Mouse (Mus musculus) limb, embryonic 12.5 days (tissue): Measurements from ENCODE around the gene Car14. TPM values are rescaled to one million over a fixed set of nuclear protein-coding genes. Genes with fewer than 3 reads are reported as not detected.
A peak's percentile ranks its signal among the peaks of the same experiment; 100 is the strongest.
"Not testable (repeated sequence)": the region's sequence is repeated elsewhere in the genome, so short reads cannot be mapped to it uniquely, and the experiment has no call there.

Source experiments
- ATAC-seq: fragments of 200-750 bp; cut with Nextera tagmentation; 2 replicates; pipeline ENCODE4 v1.8.0; 2017; ENCODE audit warnings: low read depth, moderate TSS enrichment; ENCODE audit not compliant: insufficient number of reproducible peaks, insufficient read depth, low FRiP score, low TSS enrichment
- H3K27ac ChIP-seq: fragments of 300-500 bp; sonication (generic); 2 replicates; pipeline ENCODE4 v1.5.1; 2016; ENCODE audit warnings: mild to moderate bottlenecking, moderate library complexity
- H3K27me3 ChIP-seq: fragments of 300-500 bp; sonication (generic); 2 replicates; pipeline ENCODE4 v1.6.1; 2016; ENCODE audit warnings: mild to moderate bottlenecking, moderate library complexity
- H3K36me3 ChIP-seq: fragments of 300-500 bp; sonication (generic); 2 replicates; pipeline ENCODE4 v1.6.1; 2016; ENCODE audit warnings: mild to moderate bottlenecking, moderate library complexity
- H3K4me1 ChIP-seq: fragments of 300-500 bp; sonication (generic); replicated peaks from 2 replicates; pipeline ENCODE4 v1.6.1; 2016
- H3K4me2 ChIP-seq: fragments of 300-500 bp; sonication (generic); 2 replicates; pipeline ENCODE4 v1.6.1; 2016; ENCODE audit warnings: mild to moderate bottlenecking, moderate library complexity
- H3K4me3 ChIP-seq: fragments of 300-500 bp; sonication (generic); replicated peaks from 2 replicates; pipeline ENCODE4 v1.5.1; 2016; ENCODE audit warnings: mild to moderate bottlenecking
- H3K9ac ChIP-seq: fragments of 300-500 bp; sonication (generic); replicated peaks from 2 replicates; pipeline ENCODE4 v1.6.1; 2016; ENCODE audit warnings: mild to moderate bottlenecking, moderate library complexity
- H3K9me3 ChIP-seq: fragments of 300-500 bp; sonication (generic); 2 replicates; pipeline ENCODE4 v1.6.1; 2016; ENCODE audit warnings: mild to moderate bottlenecking, moderate library complexity
- WGBS: fragments of 180-500 bp; shearing (Covaris S2); methylation state at CpG from one replicate; pipeline ENCODE4 v1.1.7; 2016; 5-methylcytosine and 5-hydroxymethylcytosine counted together
- polyA plus RNA-seq: library from polyadenylated mRNA; unstranded; fragments of >200 nt; fragmentation: Nextera tagmentation; extraction: Ambion mirVana; gene quantifications from 2 replicates; pipeline ENCODE4 v1.2.1, GENCODE M21; 2016

Gene Car14
- polyA plus RNA-seq, 1 experiment from 2014 or later, result 78.4 TPM

- Histone ChIP-seq H3K4me3 (no peak overlapping the region), H3K27ac (no peak overlapping the region), H3K36me3 (no peaks in the 10 kb centered on the region), H3K27me3 (no peaks in the 10 kb centered on the region), H3K9ac (no peak overlapping the region), H3K4me2 (no peak overlapping the region), H3K9me3 (no peaks in the 10 kb centered on the region), H3K4me1 (no peaks in the 10 kb centered on the region)
- no peak for ATAC-seq
- 60% methylated on average over 4 of the region's 4 CpGs for WGBS
Observed at GRCm38 (mm10) chr3:95924185-95924584, 19.7 kb upstream of the Car14 start.

GRCm38 (mm10) chr3:95923429-95923828, 18.9 kb upstream of the Car14 start:
- ATAC-seq, H3K27me3 ChIP-seq, H3K4me1 ChIP-seq, H3K4me2 ChIP-seq, H3K36me3 ChIP-seq, H3K4me3 ChIP-seq, H3K27ac ChIP-seq, H3K9ac ChIP-seq, H3K9me3 ChIP-seq: not testable (repeated sequence)
- WGBS, result 91% methylated on average over 7 of the region's 7 CpGs

GRCm38 (mm10) chr3:95920532-95920931, 16.0 kb upstream of the Car14 start:
- not testable (repeated sequence) for H3K4me1 ChIP-seq, H3K27me3 ChIP-seq, ATAC-seq, H3K4me2 ChIP-seq, H3K9ac ChIP-seq, H3K4me3 ChIP-seq, H3K36me3 ChIP-seq, H3K27ac ChIP-seq, H3K9me3 ChIP-seq
- 63% methylated on average over 2 of the region's 2 CpGs for WGBS

- Histone ChIP-seq H3K27me3 (no peaks in the 10 kb centered on the region), H3K4me3 (no peak overlapping the region), H3K36me3 (no peaks in the 10 kb centered on the region), H3K4me1 (no peaks in the 10 kb centered on the region), H3K9me3 (no peaks in the 10 kb centered on the region), H3K27ac (no peak overlapping the region), H3K9ac (no peak overlapping the region), H3K4me2 (no peak overlapping the region)
- WGBS, result 78% methylated on average over 7 of the region's 7 CpGs
- ATAC-seq, result no peak
Observed at GRCm38 (mm10) chr3:95916760-95917159, 12.3 kb upstream of the Car14 start.

- no peak for ATAC-seq
- no peaks in the 10 kb centered on the region for H3K9me3 ChIP-seq
- no peak overlapping the region for H3K27ac ChIP-seq
- no peaks in the 10 kb centered on the region for H3K27me3 ChIP-seq
- no peaks in the 10 kb centered on the region for H3K36me3 ChIP-seq
- no peak overlapping the region for H3K9ac ChIP-seq
- no peak overlapping the region for H3K4me2 ChIP-seq
- H3K4me3 ChIP-seq, result no peak overlapping the region
- WGBS, result 87% methylated on average over 4 of the region's 4 CpGs
- H3K4me1 ChIP-seq, result no peaks in the 10 kb centered on the region
Observed at GRCm38 (mm10) chr3:95914706-95915105, 10.2 kb upstream of the Car14 start.

GRCm38 (mm10) chr3:95907613-95908012, 3.1 kb upstream of the Car14 start:
- Histone ChIP-seq H3K27ac (no peak overlapping the region), H3K27me3 (0 out of 2 replicates have a peak, but pooled peaks cover 3% of the 10 kb centered on the region), H3K4me1 (peaks cover 34% of the 10 kb centered on the region), H3K9me3 (no peaks in the 10 kb centered on the region), H3K4me3 (no peak overlapping the region), H3K36me3 (no peaks in the 10 kb centered on the region), H3K9ac (no peak overlapping the region), H3K4me2 (0 out of 2 replicates have a peak overlapping the region, but pooled peaks have one; percentile 93)
- ATAC-seq, result no peak
- 31% methylated on average over 4 of the region's 4 CpGs for WGBS

GRCm38 (mm10) chr3:95906860-95907259, 2.4 kb upstream of the Car14 start:
- H3K4me2 ChIP-seq, result peak overlapping the region; percentile 93
- H3K36me3 ChIP-seq, result no peaks in the 10 kb centered on the region; the same call in 1 of the 2 replicates
- H3K4me3 ChIP-seq, result peak overlapping the region; percentile 51
- no peak overlapping the region for H3K9ac ChIP-seq
- H3K27ac ChIP-seq, result no peak overlapping the region
- ATAC-seq, result no peak
- no peaks in the 10 kb centered on the region for H3K9me3 ChIP-seq
- WGBS, result under 1% methylated on average over 12 of the region's 12 CpGs
- 0 out of 2 replicates have a peak, but pooled peaks cover 3% of the 10 kb centered on the region for H3K27me3 ChIP-seq
- H3K4me1 ChIP-seq, result peaks cover 41% of the 10 kb centered on the region

- Histone ChIP-seq H3K9ac (peak overlapping the region; percentile 74; the same call in 1 of the 2 replicates), H3K27ac (peak overlapping the region; percentile 88; the same call in 1 of the 2 replicates), H3K4me1 (peaks cover 45% of the 10 kb centered on the region), H3K27me3 (0 out of 2 replicates have a peak, but pooled peaks cover 3% of the 10 kb centered on the region), H3K4me2 (peak overlapping the region; percentile 93), H3K4me3 (peak overlapping the region; percentile 51), H3K36me3 (peaks cover 2% of the 10 kb centered on the region; the same call in 1 of the 2 replicates), H3K9me3 (no peaks in the 10 kb centered on the region)
- under 1% methylated on average over 12 of the region's 12 CpGs for WGBS
- peak; percentile 27; the same call in 1 of the 2 replicates for ATAC-seq
Observed at GRCm38 (mm10) chr3:95905940-95906492, 1.5 kb upstream of the Car14 start.

GRCm38 (mm10) chr3:95905146-95905939, 852 bp upstream of the Car14 start:
- Histone ChIP-seq H3K27ac (peak overlapping the region; percentile 88), H3K9me3 (no peaks in the 10 kb centered on the region), H3K36me3 (peaks cover 7% of the 10 kb centered on the region), H3K9ac (peak overlapping the region; percentile 74), H3K27me3 (0 out of 2 replicates have a peak, but pooled peaks cover 3% of the 10 kb centered on the region), H3K4me2 (peak overlapping the region; percentile 93), H3K4me3 (peak overlapping the region; percentile 51), H3K4me1 (peaks cover 45% of the 10 kb centered on the region)
- under 1% methylated on average over 18 of the region's 18 CpGs for WGBS
- ATAC-seq, result 0 out of 2 replicates have a peak, but pooled peaks have one; percentile 37

- 1% methylated on average over 15 of the region's 15 CpGs for WGBS
- Histone ChIP-seq H3K27ac (peak overlapping the region; percentile 88), H3K4me2 (peak overlapping the region; percentile 93), H3K9ac (peak overlapping the region; percentile 74), H3K4me1 (peaks cover 45% of the 10 kb centered on the region), H3K9me3 (no peaks in the 10 kb centered on the region), H3K4me3 (peak overlapping the region; percentile 51), H3K27me3 (0 out of 2 replicates have a peak, but pooled peaks cover 3% of the 10 kb centered on the region), H3K36me3 (peaks cover 15% of the 10 kb centered on the region)
- 0 out of 2 replicates have a peak, but pooled peaks have one; percentile 8 for ATAC-seq
Observed at GRCm38 (mm10) chr3:95903753-95904502, 563 bp downstream of the Car14 start.

GRCm38 (mm10) chr3:95902643-95903042, 1.8 kb downstream of the Car14 start:
- peaks cover 45% of the 10 kb centered on the region for H3K4me1 ChIP-seq
- peak overlapping the region; percentile 51 for H3K4me3 ChIP-seq
- H3K4me2 ChIP-seq, result peak overlapping the region; percentile 93
- peak overlapping the region; percentile 74 for H3K27ac ChIP-seq
- H3K9ac ChIP-seq, result peak overlapping the region; percentile 74
- no peaks in the 10 kb centered on the region for H3K9me3 ChIP-seq
- WGBS, result 33% methylated on average over 6 of the region's 6 CpGs
- peaks cover 28% of the 10 kb centered on the region for H3K36me3 ChIP-seq
- 0 out of 2 replicates have a peak, but pooled peaks cover 2% of the 10 kb centered on the region for H3K27me3 ChIP-seq
- no peak for ATAC-seq
